ENCODE assay signal across 8 mouse cellular contexts in the genomic region with DNA sequence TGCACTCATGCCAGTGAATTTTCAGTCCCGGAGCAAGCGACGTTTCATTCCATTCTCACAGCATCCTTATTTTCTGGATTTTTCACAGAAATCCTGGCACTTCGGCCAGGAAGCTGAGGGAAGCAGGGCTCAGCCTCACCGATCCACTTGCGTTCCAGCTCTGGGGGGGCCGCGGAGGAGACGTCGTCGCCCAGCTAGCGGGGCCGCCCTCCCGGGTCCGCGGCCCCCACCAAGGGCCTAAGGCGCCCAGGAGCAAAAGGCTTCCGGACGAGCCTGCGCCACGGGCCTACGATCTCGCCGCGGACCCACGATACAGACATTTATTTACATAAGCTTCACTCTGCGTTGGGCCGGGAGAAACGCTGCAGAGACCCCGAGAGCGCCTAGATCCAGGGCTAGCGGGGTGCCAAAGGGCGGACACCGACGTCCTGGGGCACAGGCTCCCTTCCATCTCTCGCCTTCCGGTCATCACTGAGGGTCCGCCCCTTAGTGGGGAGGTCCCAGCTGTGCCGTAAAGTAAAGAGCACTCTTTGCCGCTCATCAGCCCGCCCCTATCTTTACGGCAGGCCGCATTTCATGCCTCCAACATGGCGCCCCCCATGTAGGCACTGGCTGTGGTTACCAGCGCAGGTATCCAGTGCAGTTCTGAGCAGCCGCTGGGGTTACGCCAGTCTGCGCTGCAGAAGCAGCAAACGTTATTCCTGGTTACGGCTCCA. TPM values are rescaled to one million over a fixed set of nuclear protein-coding genes. Genes with fewer than 3 reads are reported as not detected.
DNase-seq lines count a peak whose midpoint lies in the region; ATAC-seq and TF ChIP-seq lines count a peak whose summit lies in the region.

A gene (plus strand): TSS at position 577 of the 716 bp plus-strand sequence.

- peak; percentile 95 for DNase-seq in CD4-positive, CD25-positive, alpha-beta regulatory T cell, adult 2 months (ENCODE audit: low read depth, low spot score)
- peak; percentile 90 for DNase-seq in fibroblast of lung, adult 2 months (ENCODE audit: low read depth)
- peak; percentile 96 to 98 for DNase-seq in kidney, postnatal 25 days
- DNase-seq in liver, embryonic 14.5 days (ENCODE audit: low read depth in 3 of 3, low spot score in 3 of 3) = peak; percentile 92 to 93 (median 93)
- DNase-seq in neural tube, embryonic 11.5 days (ENCODE audit: low spot score) = peak; percentile 93
- DNase-seq in stomach, postnatal 0 days (ENCODE audit: low spot score) = peak; percentile 95

- peak; percentile 46; the same call in 1 of the 2 replicates for TF ChIP-seq CTCF in liver, embryonic 14.5 days (IDR thresholded peaks at IDR 0.05; ENCODE audit: low read depth)
- peak; percentile 41 for TF ChIP-seq CTCF in stomach, postnatal 0 days (IDR thresholded peaks at IDR 0.05; ENCODE audit: low read depth)

- H3K27ac ChIP-seq in brown adipose tissue, adult 24 weeks (replicated peaks; ENCODE audit: low read depth, low read length) = peak within 1 kb of the TSS; percentile 97
- peak within 1 kb of the TSS; percentile 94 for H3K27ac ChIP-seq in heart, embryonic 15.5 days
- H3K27ac ChIP-seq in liver, embryonic 14.5 days = peak within 1 kb of the TSS; percentile 72
- peak within 1 kb of the TSS; percentile 87 for H3K27ac ChIP-seq in neural tube, embryonic 11.5 days (ENCODE audit: low read depth, low read length)
- H3K27ac ChIP-seq in stomach, postnatal 0 days (replicated peaks) = peak within 1 kb of the TSS; percentile 93

- peak within 1 kb of the TSS; percentile 94 for H3K4me2 ChIP-seq in heart, embryonic 15.5 days
- peak within 1 kb of the TSS; percentile 73 for H3K4me2 ChIP-seq in liver, embryonic 14.5 days (ENCODE audit: low read depth)
- H3K4me2 ChIP-seq in neural tube, embryonic 11.5 days (ENCODE audit: low read depth) = peak within 1 kb of the TSS; percentile 96
- H3K4me2 ChIP-seq in stomach, postnatal 0 days (replicated peaks; ENCODE audit: low read depth) = peak within 1 kb of the TSS; percentile 97

- peak within 1 kb of the TSS; percentile 89 for H3K4me3 ChIP-seq in brown adipose tissue, adult 24 weeks (ENCODE audit: insufficient read depth, low read depth, low read length)
- H3K4me3 ChIP-seq in heart, embryonic 15.5 days = peak within 1 kb of the TSS; percentile 76
- peak within 1 kb of the TSS; percentile 85 to 98 for H3K4me3 ChIP-seq in liver, embryonic 14.5 days (ENCODE audit: insufficient read depth in 1 of 2, low read depth in 2 of 2, low read length in 2 of 2)
- peak within 1 kb of the TSS; percentile 89 for H3K4me3 ChIP-seq in neural tube, embryonic 11.5 days (ENCODE audit: low read depth, low read length)
- H3K4me3 ChIP-seq in stomach, postnatal 0 days (ENCODE audit: low read depth, low read length) = peak within 1 kb of the TSS; percentile 90

- ATAC-seq in heart, embryonic 15.5 days (replicated peaks; ENCODE audit: insufficient number of reproducible peaks, insufficient read depth, low FRiP score, low read depth) = peak; percentile 98
- peak; percentile 97 for ATAC-seq in liver, embryonic 14.5 days (ENCODE audit: insufficient read depth)
- ATAC-seq in neural tube, embryonic 11.5 days (ENCODE audit: insufficient read depth, low FRiP score, low TSS enrichment) = peak; percentile 97
- ATAC-seq in stomach, postnatal 0 days (ENCODE audit: low FRiP score, low TSS enrichment) = peak; percentile 99

- WGBS in heart, embryonic 15.5 days = under 1% methylated on average over 50 of the region's 50 CpGs
- under 1% methylated on average over 50 of the region's 50 CpGs for WGBS in liver, embryonic 14.5 days (ENCODE audit: insufficient replicate concordance)
- WGBS in neural tube, embryonic 11.5 days = under 1% methylated on average over 50 of the region's 50 CpGs
- under 1% methylated on average over 50 of the region's 50 CpGs for WGBS in stomach, postnatal 0 days

- no peaks in the 10 kb centered on the region for H3K9me3 ChIP-seq in heart, embryonic 15.5 days (replicated peaks)
- H3K9me3 ChIP-seq in liver, embryonic 14.5 days (ENCODE audit: control insufficient read depth, low read length) = no peaks in the 10 kb centered on the region
- H3K9me3 ChIP-seq in neural tube, embryonic 11.5 days (ENCODE audit: control insufficient read depth, low read length) = no peaks in the 10 kb centered on the region
- no peaks in the 10 kb centered on the region for H3K9me3 ChIP-seq in stomach, postnatal 0 days (ENCODE audit: control insufficient read depth, low read length)

- H3K27me3 ChIP-seq in heart, embryonic 15.5 days = no peaks in the 10 kb centered on the region
- H3K27me3 ChIP-seq in liver, embryonic 14.5 days (ENCODE audit: control insufficient read depth, insufficient read depth, low read length) = no peaks in the 10 kb centered on the region
- H3K27me3 ChIP-seq in neural tube, embryonic 11.5 days (ENCODE audit: control insufficient read depth, insufficient read depth, low read length) = no peaks in the 10 kb centered on the region
- H3K27me3 ChIP-seq in stomach, postnatal 0 days (ENCODE audit: control insufficient read depth, insufficient read depth, low read length) = no peaks in the 10 kb centered on the region

- peaks cover 6% of the 10 kb centered on the region for H3K4me1 ChIP-seq in brown adipose tissue, adult 24 weeks (ENCODE audit: control insufficient read depth, insufficient read depth, insufficient read length, low read length)
- peaks cover 11% of the 10 kb centered on the region for H3K4me1 ChIP-seq in heart, embryonic 15.5 days (replicated peaks)
- peaks cover 8 to 13% of the 10 kb centered on the region in 2 experiments for H3K4me1 ChIP-seq in liver, embryonic 14.5 days (replicated peaks; ENCODE audit: control insufficient read depth in 2 of 2, insufficient read depth in 2 of 2, low read length in 1 of 2)
- no peaks in the 10 kb centered on the region for H3K4me1 ChIP-seq in neural tube, embryonic 11.5 days (ENCODE audit: control insufficient read depth, insufficient read depth, low read length)
- no peaks in the 10 kb centered on the region; the same call in 1 of the 2 replicates for H3K4me1 ChIP-seq in stomach, postnatal 0 days (replicated peaks; ENCODE audit: control insufficient read depth, insufficient read depth)

- TF ChIP-seq EP300 in liver, embryonic 14.5 days (IDR thresholded peaks at IDR 0.05; ENCODE audit: low read depth) = no peak
- TF ChIP-seq EP300 in stomach, postnatal 0 days (optimal IDR thresholded peaks at IDR 0.05) = no peak

- H3K9ac ChIP-seq in heart, embryonic 15.5 days = peak within 1 kb of the TSS; percentile 85
- H3K9ac ChIP-seq in liver, embryonic 14.5 days (replicated peaks) = peak within 1 kb of the TSS; percentile 96
- peak within 1 kb of the TSS; percentile 92 for H3K9ac ChIP-seq in neural tube, embryonic 11.5 days (ENCODE audit: low read length)
- H3K9ac ChIP-seq in stomach, postnatal 0 days (ENCODE audit: low read length) = peak within 1 kb of the TSS; percentile 92

- no peaks in the 10 kb centered on the region for H3K36me3 ChIP-seq in heart, embryonic 15.5 days
- no peaks in the 10 kb centered on the region for H3K36me3 ChIP-seq in liver, embryonic 14.5 days (replicated peaks; ENCODE audit: control insufficient read depth, insufficient read depth, low read depth)
- H3K36me3 ChIP-seq in neural tube, embryonic 11.5 days (ENCODE audit: control insufficient read depth, insufficient read depth, low read length) = no peaks in the 10 kb centered on the region
- H3K36me3 ChIP-seq in stomach, postnatal 0 days (ENCODE audit: control insufficient read depth, insufficient read depth, low read length) = no peaks in the 10 kb centered on the region

RNA-seq across cellular contexts. Expression of the gene that starts here (rescaled TPM):
- 16.7 and 22.1 TPM in 2 replicates for polyA plus RNA-seq in brown adipose tissue, adult 24 weeks (2012; ENCODE audit: insufficient read depth, insufficient read length, missing spikeins)
- polyA plus RNA-seq in heart, embryonic 15.5 days (2015; fragmentation: Nextera tagmentation; extraction: Ambion mirVana) = 13.2 and 13.3 TPM in 2 replicates
- polyA plus RNA-seq in liver, embryonic 14.5 days (2012; rRNA removed) = 3.4 and 4.4 TPM in 2 replicates
- polyA plus RNA-seq in liver, embryonic 14.5 days (2014; fragmentation: Nextera tagmentation; extraction: Ambion mirVana) = 4.7 and 4.9 TPM in 2 replicates
- 12.9 and 14.0 TPM in 2 replicates for polyA plus RNA-seq in neural tube, embryonic 11.5 days (2014; fragmentation: Nextera tagmentation; extraction: Ambion mirVana)
- polyA plus RNA-seq in stomach, postnatal 0 days (2015; fragmentation: Nextera tagmentation; extraction: Ambion mirVana) = 6.1 and 6.2 TPM in 2 replicates

Comparison
In these comparisons a context has a peak if more than half of its experiments do, and no peak if none do; other contexts are left out.
1. Peak in every context shown above with its lines: DNase-seq, ATAC-seq, H3K4me3 ChIP-seq and H3K27ac ChIP-seq.